Mouse (Mus musculus): ENCODE measurements around the gene Rbbp7. TPM values are rescaled to one million over a fixed set of nuclear protein-coding genes. Genes with fewer than 3 reads are reported as not detected.

Rbbp7 gene
- 430 and 436 TPM in 2 replicates for polyA plus RNA-seq (2014; fragmentation: Nextera tagmentation; extraction: Ambion mirVana)

DNA sequence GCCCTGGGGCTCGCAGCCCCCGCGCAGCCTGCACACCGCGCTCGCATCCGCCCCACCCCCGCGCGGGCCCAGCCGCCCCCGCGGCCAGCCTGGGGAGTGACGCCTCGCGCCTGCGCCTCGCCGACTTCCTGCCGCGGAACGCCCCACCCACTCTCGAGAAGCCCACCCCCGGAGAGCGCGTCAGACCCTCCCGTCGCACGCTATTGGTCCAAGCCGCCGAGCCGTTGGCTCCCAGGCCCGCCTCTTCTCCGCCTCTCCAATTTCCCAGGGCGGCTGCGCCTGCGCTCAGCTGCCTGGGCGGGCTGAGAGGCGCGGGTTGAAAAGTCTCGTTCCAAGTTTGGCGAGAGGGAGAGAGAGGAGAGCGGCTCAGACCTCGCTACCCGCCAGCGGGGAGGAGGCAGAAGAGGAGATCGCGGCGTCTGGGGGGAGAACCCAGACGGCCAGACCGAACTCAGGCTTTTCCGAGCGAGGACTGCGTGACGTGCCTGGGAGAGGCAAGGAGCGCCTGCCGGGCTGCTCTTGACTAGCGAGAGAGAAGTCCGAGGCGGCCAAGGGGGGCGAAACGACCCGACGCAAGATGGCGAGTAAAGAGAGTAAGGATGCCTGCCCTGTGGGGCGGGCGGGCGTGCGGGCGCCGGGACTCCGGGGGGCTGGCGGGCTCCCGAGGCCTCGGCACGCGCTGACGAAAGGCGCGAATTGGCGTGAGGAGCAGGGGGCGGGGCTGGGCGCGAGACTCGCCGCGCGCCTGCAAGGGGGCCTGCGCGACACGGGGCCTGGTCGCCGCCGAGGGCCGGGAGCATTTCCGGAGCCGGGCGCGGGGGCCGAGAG lies at the start of gene Rbbp7:
Rbbp7 (plus strand) TSS at position 288 of the 828 bp plus-strand sequence.
- peak within 1 kb of the TSS; percentile 55 for H3K4me2 ChIP-seq (ENCODE audit: low read depth, severe bottlenecking)
- H3K4me1 ChIP-seq (ENCODE audit: control insufficient read depth, insufficient read depth, low read length) = no peaks in the 10 kb centered on the region
- peak within 1 kb of the TSS; percentile 72 for H3K9ac ChIP-seq (ENCODE audit: low read length)
- no peaks in the 10 kb centered on the region for H3K27me3 ChIP-seq (ENCODE audit: control insufficient read depth, insufficient read depth, low read length)
- ATAC-seq (ENCODE audit: insufficient number of reproducible peaks, low FRiP score, low TSS enrichment, low read depth) = peak; percentile 98
- peak; percentile 89 for DNase-seq (ENCODE audit: low spot score)
- H3K4me3 ChIP-seq (ENCODE audit: low read depth, low read length) = peak within 1 kb of the TSS; percentile 64
- WGBS = 20% methylated on average over 77 of the region's 100 CpGs
- H3K36me3 ChIP-seq (ENCODE audit: control insufficient read depth, insufficient read depth, low read length) = no peaks in the 10 kb centered on the region
- peak within 1 kb of the TSS; percentile 95 for H3K27ac ChIP-seq (replicated peaks; ENCODE audit: low read depth, low read length)
- H3K9me3 ChIP-seq (ENCODE audit: control insufficient read depth, low read length) = no peaks in the 10 kb centered on the region

DNA sequence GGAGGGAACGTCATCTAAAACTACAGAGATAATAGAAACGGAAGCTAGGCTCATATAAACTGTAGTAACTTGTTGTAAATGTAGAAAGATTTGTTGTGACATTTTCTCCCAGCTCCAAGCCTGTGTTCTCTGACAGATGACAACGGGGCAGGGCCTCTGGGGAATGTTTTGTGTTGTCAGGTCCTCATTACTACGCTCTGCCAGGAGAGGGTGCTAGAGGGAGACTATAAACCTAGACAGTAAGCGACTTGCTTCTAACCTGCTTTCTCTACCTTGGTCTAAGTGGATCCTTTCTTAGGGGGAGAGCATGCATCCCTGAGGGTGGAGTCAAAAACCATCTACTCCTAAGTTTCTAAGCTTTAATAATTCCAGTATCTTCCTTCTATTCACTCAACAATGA lies 42.4 kb upstream of the Rbbp7 start:
- H3K27me3 ChIP-seq (ENCODE audit: control insufficient read depth, insufficient read depth, low read length) = no peaks in the 10 kb centered on the region
- DNase-seq (ENCODE audit: low spot score) (peak; percentile 56), ATAC-seq (ENCODE audit: insufficient number of reproducible peaks, low FRiP score, low TSS enrichment, low read depth) (no peak)
- H3K9ac ChIP-seq (ENCODE audit: low read length) = no peak overlapping the region
- H3K27ac ChIP-seq (replicated peaks; ENCODE audit: low read depth, low read length) = no peak overlapping the region
- no peak overlapping the region for H3K4me3 ChIP-seq (ENCODE audit: low read depth, low read length)
- H3K9me3 ChIP-seq (ENCODE audit: control insufficient read depth, low read length) = no peaks in the 10 kb centered on the region
- WGBS = 35% methylated on average over 5 of the region's 5 CpGs
- H3K4me2 ChIP-seq (ENCODE audit: low read depth, severe bottlenecking) = no peak overlapping the region
- H3K4me1 ChIP-seq (ENCODE audit: control insufficient read depth, insufficient read depth, low read length) = no peaks in the 10 kb centered on the region
- no peaks in the 10 kb centered on the region for H3K36me3 ChIP-seq (ENCODE audit: control insufficient read depth, insufficient read depth, low read length)

DNA sequence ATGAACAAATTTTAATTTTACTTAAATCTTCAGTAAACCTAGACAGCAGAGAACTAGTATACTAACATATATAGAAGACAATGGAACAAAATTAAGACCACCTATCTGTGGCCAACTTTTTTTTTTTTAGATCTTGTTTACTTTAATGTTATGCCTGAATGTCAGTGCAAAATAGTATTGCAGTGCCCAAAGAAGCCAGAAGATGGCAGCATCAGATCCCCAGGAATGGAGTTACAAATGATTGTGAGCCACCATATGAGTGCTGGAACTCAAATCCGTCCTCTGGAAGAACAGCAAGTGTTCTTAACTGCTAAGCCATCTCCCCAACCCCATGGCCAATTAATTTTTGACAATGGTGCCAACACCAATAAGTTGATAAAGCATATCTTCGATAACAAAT lies 40.6 kb upstream of the Rbbp7 start:
- Histone ChIP-seq H3K27ac (replicated peaks; ENCODE audit: low read depth, low read length) (no peak overlapping the region), H3K36me3 (ENCODE audit: control insufficient read depth, insufficient read depth, low read length) (no peaks in the 10 kb centered on the region), H3K9ac (ENCODE audit: low read length) (no peak overlapping the region), H3K4me3 (ENCODE audit: low read depth, low read length) (no peak overlapping the region), H3K4me1 (ENCODE audit: control insufficient read depth, insufficient read depth, low read length) (no peaks in the 10 kb centered on the region), H3K27me3 (ENCODE audit: control insufficient read depth, insufficient read depth, low read length) (no peaks in the 10 kb centered on the region), H3K4me2 (ENCODE audit: low read depth, severe bottlenecking) (no peak overlapping the region), H3K9me3 (ENCODE audit: control insufficient read depth, low read length) (no peaks in the 10 kb centered on the region)
- WGBS = 47% methylated on average over 2 of the region's 2 CpGs
- ATAC-seq (ENCODE audit: insufficient number of reproducible peaks, low FRiP score, low TSS enrichment, low read depth) (no peak), DNase-seq (ENCODE audit: low spot score) (peak; percentile 66)

DNA sequence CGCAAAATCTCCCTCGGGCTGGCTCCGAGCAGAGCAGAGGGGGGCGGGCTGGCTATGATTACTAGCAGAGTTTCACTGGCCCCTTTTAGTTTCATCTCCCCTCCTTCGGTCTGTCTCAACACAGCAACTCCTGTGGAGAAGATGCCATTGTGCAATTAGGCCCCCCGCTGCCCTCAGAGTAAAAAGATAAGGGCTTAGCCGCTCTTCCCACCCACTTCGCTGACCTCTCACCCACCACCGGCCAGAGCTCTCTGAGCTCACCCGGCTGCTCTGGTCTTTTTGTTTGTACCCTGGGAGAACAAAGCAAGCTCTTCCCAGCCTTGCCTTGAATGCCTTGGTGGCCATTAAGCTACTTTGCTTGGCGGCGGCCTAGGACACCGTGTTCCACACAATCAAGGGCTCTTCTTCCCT lies 32.8 kb upstream of the Rbbp7 start:
- no peak overlapping the region for H3K4me3 ChIP-seq (ENCODE audit: low read depth, low read length)
- WGBS = 28% methylated on average over 13 of the region's 13 CpGs
- H3K27ac ChIP-seq (replicated peaks; ENCODE audit: low read depth, low read length) = no peak overlapping the region

DNA sequence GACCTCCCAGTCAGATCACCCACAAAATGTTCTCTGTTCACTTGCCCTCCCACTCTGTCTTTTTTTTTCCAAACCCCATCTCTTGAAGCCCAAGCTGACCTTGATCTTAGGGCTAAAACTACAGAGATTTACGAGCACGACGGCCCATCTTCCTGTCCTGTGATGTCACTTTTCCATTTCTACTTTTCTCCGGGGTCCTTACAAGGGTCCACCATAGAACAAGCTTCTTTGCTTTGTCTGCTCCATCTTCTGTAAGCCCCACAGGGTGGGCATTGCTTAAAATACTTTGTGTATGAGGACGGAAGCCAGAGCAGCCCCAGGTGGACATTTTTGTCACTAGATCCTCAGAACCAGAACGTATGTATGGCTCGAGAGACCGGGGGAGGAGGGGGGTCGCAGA lies 32.4 kb upstream of the Rbbp7 start:
- Histone ChIP-seq H3K9me3 (ENCODE audit: control insufficient read depth, low read length) (no peaks in the 10 kb centered on the region), H3K9ac (ENCODE audit: low read length) (no peak overlapping the region), H3K36me3 (ENCODE audit: control insufficient read depth, insufficient read depth, low read length) (no peaks in the 10 kb centered on the region), H3K27ac (replicated peaks; ENCODE audit: low read depth, low read length) (no peak overlapping the region), H3K27me3 (ENCODE audit: control insufficient read depth, insufficient read depth, low read length) (no peaks in the 10 kb centered on the region; the same call in 1 of the 2 replicates), H3K4me1 (ENCODE audit: control insufficient read depth, insufficient read depth, low read length) (no peaks in the 10 kb centered on the region), H3K4me2 (ENCODE audit: low read depth, severe bottlenecking) (no peak overlapping the region), H3K4me3 (ENCODE audit: low read depth, low read length) (no peak overlapping the region)
- ATAC-seq (ENCODE audit: insufficient number of reproducible peaks, low FRiP score, low TSS enrichment, low read depth) (no peak), DNase-seq (ENCODE audit: low spot score) (no peak)
- 45% methylated on average over 9 of the region's 9 CpGs for WGBS

More for the DNA sequence above, 32.8 kb upstream of the Rbbp7 start:
- no peaks in the 10 kb centered on the region for H3K9me3 ChIP-seq (ENCODE audit: control insufficient read depth, low read length)
- DNase-seq (ENCODE audit: low spot score) (peak; percentile 23), ATAC-seq (ENCODE audit: insufficient number of reproducible peaks, low FRiP score, low TSS enrichment, low read depth) (no peak)
- no peak overlapping the region for H3K4me2 ChIP-seq (ENCODE audit: low read depth, severe bottlenecking)
- H3K9ac ChIP-seq (ENCODE audit: low read length) = no peak overlapping the region
- H3K4me1 ChIP-seq (ENCODE audit: control insufficient read depth, insufficient read depth, low read length) = no peaks in the 10 kb centered on the region
- H3K27me3 ChIP-seq (ENCODE audit: control insufficient read depth, insufficient read depth, low read length) = no peaks in the 10 kb centered on the region; the same call in 1 of the 2 replicates
- no peaks in the 10 kb centered on the region for H3K36me3 ChIP-seq (ENCODE audit: control insufficient read depth, insufficient read depth, low read length)

DNA sequence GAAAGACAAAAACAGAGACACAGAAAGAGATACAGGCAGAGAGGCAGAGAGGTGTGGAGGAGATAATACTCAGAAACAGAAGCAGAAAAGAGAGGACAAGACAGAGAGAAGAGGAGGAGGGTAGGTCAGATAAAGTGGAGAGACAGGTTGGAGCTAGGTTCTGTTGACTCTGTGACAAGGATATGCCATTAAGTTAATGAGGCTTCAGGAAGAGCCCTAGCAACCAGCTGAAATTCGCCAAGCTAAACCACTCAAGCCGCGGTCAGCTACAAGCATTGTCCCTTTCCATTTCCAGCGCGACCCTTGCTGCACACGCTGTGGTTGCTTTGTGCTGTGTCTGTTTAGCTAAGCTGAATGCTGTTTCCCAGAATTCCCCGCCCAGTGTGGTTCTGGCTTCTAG lies 32.0 kb upstream of the Rbbp7 start:
- Histone ChIP-seq H3K4me1 (ENCODE audit: control insufficient read depth, insufficient read depth, low read length) (no peaks in the 10 kb centered on the region), H3K4me2 (ENCODE audit: low read depth, severe bottlenecking) (no peak overlapping the region), H3K27me3 (ENCODE audit: control insufficient read depth, insufficient read depth, low read length) (no peaks in the 10 kb centered on the region; the same call in 1 of the 2 replicates), H3K4me3 (ENCODE audit: low read depth, low read length) (no peak overlapping the region), H3K9ac (ENCODE audit: low read length) (no peak overlapping the region), H3K9me3 (ENCODE audit: control insufficient read depth, low read length) (no peaks in the 10 kb centered on the region), H3K36me3 (ENCODE audit: control insufficient read depth, insufficient read depth, low read length) (no peaks in the 10 kb centered on the region), H3K27ac (replicated peaks; ENCODE audit: low read depth, low read length) (no peak overlapping the region)
- 51% methylated on average over 7 of the region's 7 CpGs for WGBS
- ATAC-seq (ENCODE audit: insufficient number of reproducible peaks, low FRiP score, low TSS enrichment, low read depth) = no peak
- DNase-seq (ENCODE audit: low spot score) = no peak

DNA sequence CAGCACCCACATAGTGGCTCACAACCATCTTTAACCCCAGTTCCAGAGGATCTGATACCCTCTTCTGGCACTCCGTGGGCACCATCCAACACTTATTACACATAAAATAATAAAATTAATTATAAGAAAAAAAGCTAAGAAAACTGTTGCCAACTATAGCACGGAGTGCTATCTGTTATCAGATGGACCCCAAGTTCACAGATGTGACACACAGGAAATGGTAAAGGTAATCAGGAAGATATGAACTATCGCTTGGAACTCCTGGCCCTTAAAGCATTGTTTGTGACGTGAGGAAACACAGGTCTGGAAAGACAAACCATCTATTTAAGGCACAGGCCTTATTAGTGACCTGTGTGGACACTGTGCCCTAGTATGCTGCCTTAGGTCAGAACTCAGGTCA lies 30.2 kb upstream of the Rbbp7 start:
- WGBS = 90% methylated on average over 4 of the region's 4 CpGs
- no peak overlapping the region for H3K4me3 ChIP-seq (ENCODE audit: low read depth, low read length)
- H3K27me3 ChIP-seq (ENCODE audit: control insufficient read depth, insufficient read depth, low read length) = no peaks in the 10 kb centered on the region; the same call in 1 of the 2 replicates
- no peak overlapping the region for H3K27ac ChIP-seq (replicated peaks; ENCODE audit: low read depth, low read length)
- no peaks in the 10 kb centered on the region for H3K36me3 ChIP-seq (ENCODE audit: control insufficient read depth, insufficient read depth, low read length)
- H3K9ac ChIP-seq (ENCODE audit: low read length) = no peak overlapping the region
- DNase-seq (ENCODE audit: low spot score) = no peak
- H3K4me2 ChIP-seq (ENCODE audit: low read depth, severe bottlenecking) = no peak overlapping the region
- no peaks in the 10 kb centered on the region for H3K4me1 ChIP-seq (ENCODE audit: control insufficient read depth, insufficient read depth, low read length)
- no peak for ATAC-seq (ENCODE audit: insufficient number of reproducible peaks, low FRiP score, low TSS enrichment, low read depth)
- H3K9me3 ChIP-seq (ENCODE audit: control insufficient read depth, low read length) = no peaks in the 10 kb centered on the region

DNA sequence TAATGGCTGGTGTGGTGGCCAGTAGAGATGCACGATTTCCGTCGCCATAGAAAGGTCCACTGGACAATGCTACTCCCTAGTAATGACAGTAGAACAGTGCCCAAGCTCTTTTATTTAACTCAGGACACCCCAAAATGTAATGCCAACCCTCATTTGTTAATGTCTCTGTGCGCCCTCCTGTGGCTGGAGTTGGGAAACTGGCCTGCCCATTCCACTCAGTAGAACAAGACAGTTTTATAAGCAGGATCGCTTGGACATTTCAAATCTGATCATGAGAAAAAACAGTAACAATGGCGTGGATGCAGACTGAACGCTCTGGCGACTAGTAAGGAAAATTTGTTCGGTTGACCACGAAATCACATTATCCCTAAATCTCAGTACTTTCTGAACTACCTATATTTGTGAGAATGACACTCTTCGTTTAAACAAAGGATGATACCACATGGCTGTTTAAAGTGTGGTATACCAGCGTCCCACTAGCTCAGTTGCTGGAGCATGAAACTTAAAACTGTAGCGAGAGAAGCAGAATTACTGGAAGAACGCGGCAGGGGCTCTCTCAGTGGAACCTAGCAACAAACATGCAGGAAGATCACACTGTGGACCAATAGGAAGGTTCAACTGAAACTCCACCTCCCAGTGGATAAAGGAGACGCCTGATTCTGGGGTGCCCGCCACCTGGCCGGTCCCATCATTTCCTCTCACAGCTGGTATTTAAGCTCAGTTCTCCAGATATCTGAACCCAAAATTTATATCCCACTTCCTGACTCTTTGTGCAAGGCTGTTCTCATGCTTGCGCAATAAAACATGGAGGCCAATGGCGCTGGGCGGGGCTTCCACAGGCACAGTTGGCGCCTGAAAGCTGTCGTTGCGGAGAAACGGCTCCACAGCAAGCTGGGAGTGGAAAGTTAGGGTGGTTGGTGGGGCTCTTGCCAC lies 24.9 kb upstream of the Rbbp7 start:
- no peaks in the 10 kb centered on the region for H3K27me3 ChIP-seq (ENCODE audit: control insufficient read depth, insufficient read depth, low read length)
- H3K4me3 ChIP-seq (ENCODE audit: low read depth, low read length) = peak overlapping the region; percentile 25
- H3K27ac ChIP-seq (replicated peaks; ENCODE audit: low read depth, low read length) = peak overlapping the region; percentile 72; the same call in 1 of the 2 replicates
- DNase-seq (ENCODE audit: low spot score) (peak; percentile 75), ATAC-seq (ENCODE audit: insufficient number of reproducible peaks, low FRiP score, low TSS enrichment, low read depth) (peak; percentile 88)
- H3K9me3 ChIP-seq (ENCODE audit: control insufficient read depth, low read length) = no peaks in the 10 kb centered on the region
- H3K4me2 ChIP-seq (ENCODE audit: low read depth, severe bottlenecking) = peak overlapping the region; percentile 45
- peak overlapping the region; percentile 30; the same call in 1 of the 2 replicates for H3K9ac ChIP-seq (ENCODE audit: low read length)
- no peaks in the 10 kb centered on the region for H3K36me3 ChIP-seq (ENCODE audit: control insufficient read depth, insufficient read depth, low read length)
- no peaks in the 10 kb centered on the region for H3K4me1 ChIP-seq (ENCODE audit: control insufficient read depth, insufficient read depth, low read length)
- 22% methylated on average over 25 of the region's 25 CpGs for WGBS

Data from limb, embryonic 11.5 days (tissue).